Mouse (Mus musculus): ENCODE data around the gene Lipt1. TPM values are rescaled to one million over a fixed set of nuclear protein-coding genes. Genes with fewer than 3 reads are reported as not detected.

The Lipt1 gene
- polyA plus RNA-seq, 1 experiment from 2014 or later = 4.4 TPM

- peaks cover 38% of the 10 kb centered on the region for H3K4me1 ChIP-seq (replicated peaks)
- H3K9me3 ChIP-seq (replicated peaks) = no peaks in the 10 kb centered on the region
- H3K9ac ChIP-seq = peak overlapping the region; percentile 55
- peak overlapping the region; percentile 73 for H3K27ac ChIP-seq (replicated peaks)
- H3K27me3 ChIP-seq = no peaks in the 10 kb centered on the region
- H3K4me3 ChIP-seq (replicated peaks) = peak overlapping the region; percentile 70
- H3K4me2 ChIP-seq = peak overlapping the region; percentile 89
- H3K36me3 ChIP-seq (replicated peaks) = peaks cover 28% of the 10 kb centered on the region
- WGBS (ENCODE audit: insufficient replicate concordance) = 3% methylated on average over 33 of the region's 33 CpGs
- peak; percentile 84 for ATAC-seq (ENCODE audit: insufficient read depth)
Observed at GRCm38 (mm10) chr1:37872131-37873067, 861 bp downstream of the Lipt1 start.

DNA sequence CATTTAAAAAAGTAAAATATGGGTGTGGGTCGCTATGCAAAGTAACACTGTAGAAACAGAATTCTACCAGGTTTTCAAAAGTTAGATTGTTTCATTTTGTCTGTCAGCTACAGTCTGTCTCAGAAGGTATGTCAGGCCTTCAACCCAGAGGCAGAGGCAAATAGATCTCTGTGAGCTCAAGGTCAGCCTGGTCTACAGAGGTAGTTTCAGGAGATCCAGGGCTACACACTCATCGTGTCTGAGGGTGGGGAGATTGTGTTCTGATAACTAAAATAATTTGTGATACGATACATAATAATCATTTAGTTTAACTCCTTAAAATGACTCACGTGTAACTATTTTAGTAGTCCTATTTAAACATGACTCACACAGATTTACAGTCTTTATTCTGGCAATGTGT, 1.6 kb downstream of the Lipt1 start:
- H3K9me3 ChIP-seq (replicated peaks) = no peaks in the 10 kb centered on the region
- H3K36me3 ChIP-seq (replicated peaks) = peaks cover 35% of the 10 kb centered on the region
- no peaks in the 10 kb centered on the region for H3K27me3 ChIP-seq
- peak overlapping the region; percentile 89 for H3K4me2 ChIP-seq
- H3K4me1 ChIP-seq (replicated peaks) = peaks cover 38% of the 10 kb centered on the region
- 59% methylated on average over 4 of the region's 4 CpGs for WGBS (ENCODE audit: insufficient replicate concordance)
- H3K9ac ChIP-seq = peak overlapping the region; percentile 55; the same call in 1 of the 2 replicates
- H3K4me3 ChIP-seq (replicated peaks) = peak overlapping the region; percentile 70; the same call in 1 of the 2 replicates
- H3K27ac ChIP-seq (replicated peaks) = no peak overlapping the region
- no peak for ATAC-seq (ENCODE audit: insufficient read depth)

DNA sequence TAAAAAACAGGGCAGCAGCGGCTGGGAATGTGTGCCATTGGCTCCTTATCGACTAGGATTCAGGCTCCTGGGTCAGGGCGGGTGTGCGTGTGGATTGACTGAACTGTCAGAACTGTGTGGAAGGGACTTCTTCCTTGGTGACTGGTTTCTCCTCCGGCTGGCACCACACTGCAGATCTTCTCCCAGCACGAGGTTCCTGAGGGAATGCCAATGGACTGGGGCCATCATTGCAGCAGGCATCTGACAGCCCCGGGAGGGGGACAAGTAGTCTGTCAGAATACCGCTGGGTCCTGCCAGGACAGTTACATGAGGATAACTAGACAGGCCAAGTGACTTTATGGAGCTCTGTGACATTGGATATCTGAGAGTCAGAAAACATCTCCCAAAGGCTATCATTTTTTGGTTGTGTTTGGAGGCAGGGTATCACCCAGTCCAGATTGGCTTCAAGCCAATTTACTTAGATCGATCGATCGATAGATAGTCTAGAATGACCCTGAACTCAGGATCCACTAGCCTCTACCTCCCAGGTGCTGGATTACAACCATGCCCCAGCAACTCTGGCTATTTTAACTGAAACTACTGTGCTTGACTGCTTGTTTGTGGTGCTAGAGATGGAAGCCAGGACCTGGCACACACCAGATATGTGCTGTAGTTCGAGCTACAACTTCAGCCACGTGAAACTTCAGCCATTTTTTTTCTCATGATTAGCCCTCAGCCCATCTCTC, 6.4 kb downstream of the Lipt1 start:
- no peaks in the 10 kb centered on the region for H3K9me3 ChIP-seq (replicated peaks)
- 84% methylated on average over 13 of the region's 13 CpGs for WGBS (ENCODE audit: insufficient replicate concordance)
- no peak overlapping the region for H3K4me2 ChIP-seq
- peaks cover 6% of the 10 kb centered on the region for H3K4me1 ChIP-seq (replicated peaks)
- no peaks in the 10 kb centered on the region for H3K27me3 ChIP-seq
- no peak for ATAC-seq (ENCODE audit: insufficient read depth)
- H3K27ac ChIP-seq (replicated peaks) = no peak overlapping the region
- no peak overlapping the region for H3K4me3 ChIP-seq (replicated peaks)
- peaks cover 80% of the 10 kb centered on the region for H3K36me3 ChIP-seq (replicated peaks)
- no peak overlapping the region for H3K9ac ChIP-seq

DNA sequence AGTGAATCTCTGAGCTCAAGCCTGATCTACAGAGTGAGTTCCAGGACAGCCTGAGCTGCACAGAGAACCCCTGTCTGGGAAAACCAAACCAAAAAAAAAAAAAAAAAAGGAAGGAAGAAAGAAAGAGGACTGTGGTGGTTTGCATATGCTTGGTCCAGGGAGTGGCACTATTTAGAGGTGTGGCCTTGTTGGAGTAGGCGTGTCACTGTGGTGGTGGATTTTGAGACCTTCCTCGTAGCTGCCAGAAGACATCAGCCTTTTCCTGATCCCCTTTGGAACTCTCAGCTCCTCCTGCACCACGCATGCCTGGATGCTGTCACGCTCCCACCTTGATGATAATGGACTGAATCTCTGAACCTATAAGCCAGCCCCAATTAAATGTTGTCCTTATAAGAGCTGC, 11.9 kb downstream of the Lipt1 start:
- Histone ChIP-seq H3K9ac (no peak overlapping the region), H3K4me1 (replicated peaks) (peaks cover 37% of the 10 kb centered on the region), H3K4me2 (no peak overlapping the region), H3K36me3 (replicated peaks) (peaks cover 69% of the 10 kb centered on the region), H3K9me3 (replicated peaks) (no peaks in the 10 kb centered on the region), H3K27ac (replicated peaks) (no peak overlapping the region), H3K4me3 (replicated peaks) (no peak overlapping the region), H3K27me3 (no peaks in the 10 kb centered on the region)
- WGBS (ENCODE audit: insufficient replicate concordance) = 74% methylated on average over 4 of the region's 4 CpGs
- no peak for ATAC-seq (ENCODE audit: insufficient read depth)

DNA sequence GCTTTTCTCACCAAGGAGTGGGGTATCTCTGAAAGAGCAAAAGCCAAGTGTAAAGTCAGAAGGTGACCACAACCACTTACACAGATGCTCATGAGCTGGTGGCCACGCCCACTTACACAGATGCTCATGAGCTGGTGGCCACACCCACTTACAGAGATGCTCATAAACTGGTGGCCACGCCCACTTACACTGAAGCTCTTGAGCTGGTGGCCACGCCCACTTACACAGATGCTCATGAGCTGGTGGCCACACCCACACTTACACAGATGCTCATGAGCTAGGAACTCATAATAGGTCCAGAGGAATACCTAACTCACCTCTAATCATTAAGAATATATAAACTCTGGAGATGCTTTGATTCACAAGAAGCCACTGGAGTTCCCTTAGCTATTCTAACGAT, 12.9 kb downstream of the Lipt1 start:
- H3K27me3 ChIP-seq = no peaks in the 10 kb centered on the region
- peak; percentile 30; the same call in 1 of the 2 replicates for ATAC-seq (ENCODE audit: insufficient read depth)
- H3K36me3 ChIP-seq (replicated peaks) = peaks cover 59% of the 10 kb centered on the region
- H3K9me3 ChIP-seq (replicated peaks) = no peaks in the 10 kb centered on the region
- no peak overlapping the region for H3K4me2 ChIP-seq
- no peak overlapping the region for H3K27ac ChIP-seq (replicated peaks)
- WGBS (ENCODE audit: insufficient replicate concordance) = 53% methylated on average over 4 of the region's 4 CpGs
- H3K4me1 ChIP-seq (replicated peaks) = peaks cover 47% of the 10 kb centered on the region
- H3K4me3 ChIP-seq (replicated peaks) = no peak overlapping the region
- H3K9ac ChIP-seq = no peak overlapping the region

GRCm38 (mm10) chr1:37889206-37889605, 17.7 kb downstream of the Lipt1 start:
- Histone ChIP-seq H3K27me3 (no peaks in the 10 kb centered on the region), H3K4me3 (replicated peaks) (peak overlapping the region; percentile 85), H3K9ac (peak overlapping the region; percentile 72), H3K36me3 (replicated peaks) (peaks cover 19% of the 10 kb centered on the region), H3K9me3 (replicated peaks) (no peaks in the 10 kb centered on the region), H3K4me1 (replicated peaks) (peaks cover 60% of the 10 kb centered on the region), H3K27ac (replicated peaks) (peak overlapping the region; percentile 87), H3K4me2 (peak overlapping the region; percentile 82)
- no peak for ATAC-seq (ENCODE audit: insufficient read depth)
- WGBS (ENCODE audit: insufficient replicate concordance) = 65% methylated on average over 7 of the region's 7 CpGs

DNA sequence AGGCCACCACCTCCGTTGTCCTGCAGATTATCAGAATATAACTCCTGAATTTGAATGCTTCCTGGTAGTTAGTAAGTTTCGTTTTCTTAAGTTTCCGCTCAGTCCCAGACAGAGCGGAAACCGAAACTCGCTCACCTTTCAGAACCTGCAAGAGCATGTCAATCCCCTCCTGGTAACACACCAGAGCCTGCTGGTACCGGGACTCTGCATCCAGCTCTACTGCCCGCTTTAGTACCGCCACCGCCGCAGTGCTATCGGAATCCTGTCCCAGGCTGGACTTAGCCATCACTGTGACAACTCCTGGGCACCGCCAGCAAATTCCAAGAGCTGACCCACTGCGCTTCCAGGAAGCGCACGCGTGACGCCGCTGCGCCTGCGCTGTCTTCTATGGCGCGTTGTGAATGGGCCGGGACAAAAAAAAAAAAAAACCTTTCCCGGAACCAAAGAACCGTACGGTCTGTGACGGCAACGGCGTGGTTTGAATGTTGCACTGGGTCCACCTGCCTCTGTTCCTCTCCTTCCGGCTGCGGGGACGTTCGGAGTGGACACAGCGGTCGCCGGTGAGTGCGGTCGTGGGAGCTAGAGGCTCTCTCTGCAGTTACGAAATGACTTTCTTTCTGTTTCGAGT, 18.6 kb downstream of the Lipt1 start, which contains the start of the genes Mitd1 and Mrpl30:
Gene Mitd1 (minus strand): TSS at position 387 of the 628 bp plus-strand sequence.
Gene Mrpl30 (plus strand): TSS at position 453 of the 628 bp plus-strand sequence.
- peaks cover 20% of the 10 kb centered on the region for H3K36me3 ChIP-seq (replicated peaks)
- H3K27ac ChIP-seq (replicated peaks) = peak within 1 kb of the TSS; percentile 87
- peak within 1 kb of the TSS; percentile 72 for H3K9ac ChIP-seq
- H3K4me2 ChIP-seq = peak within 1 kb of the TSS; percentile 82
- no peaks in the 10 kb centered on the region for H3K27me3 ChIP-seq
- WGBS (ENCODE audit: insufficient replicate concordance) = under 1% methylated on average over 41 of the region's 41 CpGs
- H3K9me3 ChIP-seq (replicated peaks) = no peaks in the 10 kb centered on the region
- H3K4me1 ChIP-seq (replicated peaks) = peaks cover 54% of the 10 kb centered on the region
- peak within 1 kb of the TSS; percentile 85 for H3K4me3 ChIP-seq (replicated peaks)
- peak; percentile 87 for ATAC-seq (ENCODE audit: insufficient read depth)

DNA sequence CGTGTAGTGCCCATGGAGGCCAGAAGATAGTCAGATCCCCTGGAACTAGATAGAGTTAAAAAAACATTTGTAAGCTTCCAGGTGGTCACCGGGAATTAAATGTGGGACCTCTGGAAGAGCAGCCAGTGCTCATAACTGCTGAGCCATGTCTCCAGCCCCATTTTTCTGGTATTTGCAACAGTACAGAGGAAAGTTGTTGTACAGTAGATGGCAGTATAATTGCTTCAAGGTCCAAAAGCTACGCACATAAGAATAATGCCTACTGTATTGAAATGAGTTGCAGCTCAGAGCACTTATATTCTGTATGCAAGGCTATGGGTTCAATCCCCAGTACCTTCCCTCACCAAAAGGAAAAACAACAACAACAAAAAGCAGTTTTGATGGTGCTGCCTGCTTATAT, 19.9 kb downstream of the Lipt1 start:
- 43% methylated on average over 3 of the region's 3 CpGs for WGBS (ENCODE audit: insufficient replicate concordance)
- H3K27ac ChIP-seq (replicated peaks) = no peak overlapping the region
- H3K4me1 ChIP-seq (replicated peaks) = peaks cover 52% of the 10 kb centered on the region
- no peaks in the 10 kb centered on the region for H3K9me3 ChIP-seq (replicated peaks)
- H3K4me3 ChIP-seq (replicated peaks) = peak overlapping the region; percentile 85
- no peaks in the 10 kb centered on the region for H3K27me3 ChIP-seq
- H3K4me2 ChIP-seq = peak overlapping the region; percentile 82
- H3K9ac ChIP-seq = peak overlapping the region; percentile 72; the same call in 1 of the 2 replicates
- no peak for ATAC-seq (ENCODE audit: insufficient read depth)
- peaks cover 28% of the 10 kb centered on the region for H3K36me3 ChIP-seq (replicated peaks)

DNA sequence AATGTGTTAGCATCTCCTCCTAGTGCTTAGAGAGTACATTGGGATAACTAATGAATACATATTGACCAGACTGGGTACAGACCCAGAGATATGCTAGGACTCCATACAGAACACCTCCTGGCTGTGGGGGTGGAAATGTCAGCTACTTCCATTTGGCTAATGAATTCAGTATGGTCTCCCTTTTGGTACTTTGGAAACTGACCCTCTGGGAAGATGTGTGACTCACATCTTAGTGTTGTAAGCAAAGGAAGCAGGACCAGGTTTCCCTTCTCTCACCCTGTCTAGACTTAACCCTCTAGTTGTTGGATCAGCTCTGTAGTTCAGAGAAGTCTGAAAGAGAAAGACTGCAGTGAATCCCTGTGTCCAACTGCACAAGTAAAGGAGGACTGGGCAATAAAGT, 23.1 kb downstream of the Lipt1 start:
- peaks cover 57% of the 10 kb centered on the region for H3K36me3 ChIP-seq (replicated peaks)
- ATAC-seq (ENCODE audit: insufficient read depth) = no peak
- H3K9ac ChIP-seq = no peak overlapping the region
- no peak overlapping the region for H3K4me2 ChIP-seq
- H3K4me3 ChIP-seq (replicated peaks) = no peak overlapping the region
- H3K9me3 ChIP-seq (replicated peaks) = no peaks in the 10 kb centered on the region
- peaks cover 23% of the 10 kb centered on the region for H3K4me1 ChIP-seq (replicated peaks)
- H3K27ac ChIP-seq (replicated peaks) = no peak overlapping the region
- H3K27me3 ChIP-seq = no peaks in the 10 kb centered on the region

DNA sequence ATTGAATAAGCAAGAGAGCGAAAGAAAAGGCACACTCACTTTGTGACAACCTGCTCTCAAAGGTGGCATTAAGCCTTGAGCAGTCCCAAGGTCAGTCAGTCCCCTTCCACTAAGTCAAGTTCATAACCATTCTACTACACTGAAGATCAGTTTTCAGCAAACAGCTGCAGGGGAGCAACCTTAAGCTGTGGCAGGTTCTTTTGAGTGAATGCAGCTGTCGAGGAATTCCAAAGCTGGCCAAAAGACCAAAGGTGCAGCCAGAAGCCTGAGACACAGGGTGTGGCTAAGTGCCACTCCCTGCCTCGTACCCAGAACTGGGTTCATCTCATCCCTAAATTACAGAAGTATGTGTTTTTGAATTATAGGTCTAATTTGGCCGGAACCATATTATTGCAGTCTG, 28.3 kb downstream of the Lipt1 start:
- Histone ChIP-seq H3K4me1 (replicated peaks) (no peaks in the 10 kb centered on the region), H3K36me3 (replicated peaks) (peaks cover 48% of the 10 kb centered on the region), H3K9ac (no peak overlapping the region), H3K9me3 (replicated peaks) (no peaks in the 10 kb centered on the region), H3K4me2 (no peak overlapping the region), H3K27ac (replicated peaks) (no peak overlapping the region), H3K4me3 (replicated peaks) (no peak overlapping the region), H3K27me3 (no peaks in the 10 kb centered on the region)
- ATAC-seq (ENCODE audit: insufficient read depth) = no peak
- WGBS (ENCODE audit: insufficient replicate concordance) = 66% methylated on average over 4 of the region's 4 CpGs

GRCm38 (mm10) chr1:37900288-37900687, 28.8 kb downstream of the Lipt1 start:
- Histone ChIP-seq H3K4me3 (replicated peaks) (no peak overlapping the region), H3K4me2 (no peak overlapping the region), H3K27me3 (no peaks in the 10 kb centered on the region), H3K4me1 (replicated peaks) (no peaks in the 10 kb centered on the region), H3K27ac (replicated peaks) (no peak overlapping the region), H3K9ac (no peak overlapping the region), H3K36me3 (replicated peaks) (peaks cover 44% of the 10 kb centered on the region), H3K9me3 (replicated peaks) (no peaks in the 10 kb centered on the region)
- 68% methylated on average over 6 of the region's 6 CpGs for WGBS (ENCODE audit: insufficient replicate concordance)
- no peak for ATAC-seq (ENCODE audit: insufficient read depth)

All from liver, embryonic 15.5 days (tissue).